Mouse (Mus musculus): ENCODE measurements around the gene 9430038I01Rik.

Gene 9430038I01Rik

DNA sequence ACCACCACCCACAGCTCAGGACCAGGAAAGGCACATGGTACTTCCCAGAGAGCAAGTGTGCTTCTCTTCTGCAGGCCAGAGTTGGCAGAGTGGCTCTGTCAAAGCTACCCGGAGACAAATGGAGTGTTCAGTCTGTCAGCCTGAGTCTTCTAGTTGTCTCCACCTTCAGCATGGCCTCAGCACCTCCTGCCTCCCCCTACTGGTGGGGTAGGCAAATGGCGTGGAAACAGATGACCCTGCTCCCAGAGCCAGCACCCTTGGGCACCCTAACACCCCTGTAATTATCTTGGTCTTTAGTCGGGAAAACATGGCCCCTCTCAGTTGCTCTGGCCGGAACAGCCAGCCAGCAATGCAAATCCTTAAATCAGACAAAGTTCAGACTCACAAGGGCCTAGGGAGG, 43.8 kb downstream of the 9430038I01Rik start:
- no peak for DNase-seq (ENCODE audit: low spot score in 2 of 2)

- no peak for DNase-seq (ENCODE audit: low spot score in 2 of 2)
These were observed 45.5 kb downstream of the 9430038I01Rik start for GRCm38 (mm10) chr7:137365056-137365455.

GRCm38 (mm10) chr7:137364571-137364970, 46.0 kb downstream of the 9430038I01Rik start:
- DNase-seq (ENCODE audit: low spot score in 2 of 2) = no peak

DNA sequence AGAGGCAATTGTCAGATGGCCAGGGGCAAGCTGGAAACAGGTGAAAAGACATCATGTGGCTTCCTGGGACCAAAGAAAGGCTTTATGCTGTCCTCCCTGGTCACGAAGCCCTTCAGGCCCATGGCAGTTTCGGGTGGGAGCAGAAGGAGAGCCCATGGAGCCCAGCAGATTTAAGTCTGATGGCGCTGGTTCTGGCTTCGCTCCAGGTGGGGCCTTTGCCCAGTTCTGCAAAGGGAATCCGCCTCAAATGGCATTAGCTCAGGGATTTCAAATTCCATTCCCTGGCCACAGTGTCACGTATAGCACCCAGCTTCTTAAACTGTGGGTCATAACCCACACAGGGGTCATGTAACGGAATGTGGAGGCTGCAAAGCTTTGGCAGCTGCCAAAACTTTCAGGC, 63.7 kb downstream of the 9430038I01Rik start:
- no peak for DNase-seq (ENCODE audit: low spot score in 2 of 2)

GRCm38 (mm10) chr7:137346068-137346467, 64.5 kb downstream of the 9430038I01Rik start:
- no peak for DNase-seq (ENCODE audit: low spot score in 2 of 2)

- no peak for DNase-seq (ENCODE audit: low spot score in 2 of 2)
These were observed 76.6 kb downstream of the 9430038I01Rik start for GRCm38 (mm10) chr7:137333951-137334350.
